ENCODE assay signal across 8 mouse cellular contexts in the genomic region with DNA sequence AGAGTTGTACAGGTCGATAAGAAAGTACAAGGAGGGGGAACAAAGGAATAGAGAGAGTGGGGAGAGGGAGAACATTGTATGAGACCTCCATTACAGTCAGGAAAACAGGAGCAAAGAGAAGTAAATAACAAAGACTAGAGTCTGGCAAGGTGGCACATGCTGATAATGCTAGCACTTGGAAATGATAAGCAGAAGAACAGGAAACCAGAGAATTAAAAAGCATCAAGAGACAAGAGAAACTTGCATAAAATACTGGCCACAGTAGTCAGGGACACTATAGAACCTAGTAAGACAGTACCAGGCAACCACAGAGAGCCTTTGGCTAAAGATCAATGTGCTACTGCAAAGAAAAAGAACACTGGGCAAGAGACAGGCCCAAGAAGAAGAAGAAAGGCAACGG. TPM values are rescaled to one million over a fixed set of nuclear protein-coding genes. Genes with fewer than 3 reads are reported as not detected.
DNase-seq lines count a peak whose midpoint lies in the region; ATAC-seq lines count a peak whose summit lies in the region.

No protein-coding gene starts in this region.

- 73% methylated on average over 2 of the region's 2 CpGs for WGBS in forebrain, embryonic 10.5 days
- WGBS in limb, embryonic 15.5 days: 78% methylated on average over 2 of the region's 2 CpGs
- 54% methylated on average over 2 of the region's 2 CpGs for WGBS in stomach, embryonic 15.5 days

- no peak for DNase-seq in forebrain, embryonic 10.5 days (ENCODE audit: extremely low spot score, low spot score)
- no peak for DNase-seq in yolk sac, embryonic 10.5 days (ENCODE audit: low spot score)
- DNase-seq in spleen, postnatal 14 days (ENCODE audit: low spot score in 2 of 2): no peak
- DNase-seq in spleen, postnatal 10 days (ENCODE audit: low spot score in 2 of 2): no peak

- H3K9me3 ChIP-seq in megakaryocyte, embryonic 14.5 days: peaks cover 50% of the 10 kb centered on the region
- H3K9me3 ChIP-seq in forebrain, embryonic 10.5 days: peaks cover 7% of the 10 kb centered on the region; the same call in 1 of the 2 replicates
- 0 out of 2 replicates have a peak, but pooled peaks cover 4% of the 10 kb centered on the region for H3K9me3 ChIP-seq in limb, embryonic 15.5 days
- H3K9me3 ChIP-seq in stomach, embryonic 15.5 days: no peaks in the 10 kb centered on the region

- peak overlapping the region; percentile 79 for H3K4me2 ChIP-seq in limb, embryonic 15.5 days
- peak overlapping the region; percentile 87 for H3K4me2 ChIP-seq in stomach, embryonic 15.5 days

- H3K27ac ChIP-seq in forebrain, embryonic 10.5 days: peak overlapping the region; percentile 94
- no peak overlapping the region for H3K27ac ChIP-seq in limb, embryonic 15.5 days
- H3K27ac ChIP-seq in stomach, embryonic 15.5 days: no peak overlapping the region

- peaks cover 52% of the 10 kb centered on the region for H3K36me3 ChIP-seq in megakaryocyte, embryonic 14.5 days (replicated peaks; ENCODE audit: low read length)
- H3K36me3 ChIP-seq in forebrain, embryonic 10.5 days (replicated peaks): no peaks in the 10 kb centered on the region
- H3K36me3 ChIP-seq in limb, embryonic 15.5 days: no peaks in the 10 kb centered on the region
- no peaks in the 10 kb centered on the region for H3K36me3 ChIP-seq in stomach, embryonic 15.5 days

- no peak for ATAC-seq in megakaryocyte, adult 5-6 weeks (ENCODE audit: poor library complexity, severe bottlenecking)
- no peak for ATAC-seq in limb, embryonic 15.5 days (ENCODE audit: insufficient number of reproducible peaks, low FRiP score, low TSS enrichment, low read depth)
- ATAC-seq in stomach, embryonic 15.5 days (ENCODE audit: insufficient read depth, low FRiP score, low read depth): 0 out of 2 replicates have a peak, but pooled peaks have one; percentile 10

- no peaks in the 10 kb centered on the region for H3K27me3 ChIP-seq in megakaryocyte, embryonic 14.5 days (replicated peaks)
- no peaks in the 10 kb centered on the region for H3K27me3 ChIP-seq in forebrain, embryonic 10.5 days (ENCODE audit: poor library complexity, severe bottlenecking)
- no peaks in the 10 kb centered on the region for H3K27me3 ChIP-seq in limb, embryonic 15.5 days
- no peaks in the 10 kb centered on the region for H3K27me3 ChIP-seq in stomach, embryonic 15.5 days (replicated peaks)

- H3K4me3 ChIP-seq in megakaryocyte, embryonic 14.5 days (replicated peaks): peak overlapping the region; percentile 99
- peak overlapping the region; percentile 65 for H3K4me3 ChIP-seq in forebrain, embryonic 10.5 days
- H3K4me3 ChIP-seq in limb, embryonic 15.5 days: peak overlapping the region; percentile 54
- peak overlapping the region; percentile 68 for H3K4me3 ChIP-seq in stomach, embryonic 15.5 days (replicated peaks)

- peaks cover 42% of the 10 kb centered on the region for H3K4me1 ChIP-seq in megakaryocyte, embryonic 14.5 days
- H3K4me1 ChIP-seq in forebrain, embryonic 10.5 days: peaks cover 15% of the 10 kb centered on the region
- no peaks in the 10 kb centered on the region for H3K4me1 ChIP-seq in limb, embryonic 15.5 days
- no peaks in the 10 kb centered on the region for H3K4me1 ChIP-seq in stomach, embryonic 15.5 days

- no peak overlapping the region for H3K9ac ChIP-seq in limb, embryonic 15.5 days
- 0 out of 2 replicates have a peak overlapping the region, but pooled peaks have one; percentile 17 for H3K9ac ChIP-seq in stomach, embryonic 15.5 days

RNA-seq across cellular contexts. Expression of a gene that starts 16.7 kb away (rescaled TPM):
- 0.12 TPM in 1 of 2 replicates, not detected in the other for polyA plus RNA-seq in megakaryocyte, embryonic 14.5 days (2012; ENCODE audit: insufficient read depth, low replicate concordance)
- total RNA-seq in megakaryocyte, adult 5-6 weeks (2015): 9.1 and 12.0 TPM in 2 replicates
- total RNA-seq in megakaryocyte, adult 5-6 weeks (2017): 4.6 and 7.0 TPM in 2 replicates
- polyA plus RNA-seq in forebrain, embryonic 10.5 days (2016; fragmentation: Nextera tagmentation; extraction: Ambion mirVana): 6.4 and 6.6 TPM in 2 replicates
- 6.9 and 9.1 TPM in 2 replicates for polyA plus RNA-seq in limb, embryonic 15.5 days (2015; fragmentation: Nextera tagmentation; extraction: Ambion mirVana)
- polyA plus RNA-seq in stomach, embryonic 15.5 days (2015; fragmentation: Nextera tagmentation; extraction: Ambion mirVana): 6.1 and 6.9 TPM in 2 replicates

RNA-seq across cellular contexts. Expression of a gene that starts 19.8 kb away (rescaled TPM):
- polyA plus RNA-seq in megakaryocyte, embryonic 14.5 days (2012; ENCODE audit: insufficient read depth, low replicate concordance): 114 and 143 TPM in 2 replicates
- total RNA-seq in megakaryocyte, adult 5-6 weeks (2015): 31.8 and 36.1 TPM in 2 replicates
- 16.6 and 34.0 TPM in 2 replicates for total RNA-seq in megakaryocyte, adult 5-6 weeks (2017)
- 1.4 and 1.9 TPM in 2 replicates for polyA plus RNA-seq in forebrain, embryonic 10.5 days (2016; fragmentation: Nextera tagmentation; extraction: Ambion mirVana)
- polyA plus RNA-seq in limb, embryonic 15.5 days (2015; fragmentation: Nextera tagmentation; extraction: Ambion mirVana): 3.3 and 3.8 TPM in 2 replicates
- polyA plus RNA-seq in stomach, embryonic 15.5 days (2015; fragmentation: Nextera tagmentation; extraction: Ambion mirVana): 4.1 TPM in 2 replicates

RNA-seq across cellular contexts. Expression of a gene that starts 26.3 kb away (rescaled TPM):
- 15.6 and 33.1 TPM in 2 replicates for polyA plus RNA-seq in megakaryocyte, embryonic 14.5 days (2012; ENCODE audit: insufficient read depth, low replicate concordance)
- total RNA-seq in megakaryocyte, adult 5-6 weeks (2015): 6.3 and 10.9 TPM in 2 replicates
- total RNA-seq in megakaryocyte, adult 5-6 weeks (2017): 14.7 and 17.1 TPM in 2 replicates
- 29.2 and 30.4 TPM in 2 replicates for polyA plus RNA-seq in forebrain, embryonic 10.5 days (2016; fragmentation: Nextera tagmentation; extraction: Ambion mirVana)
- 21.7 and 22.1 TPM in 2 replicates for polyA plus RNA-seq in limb, embryonic 15.5 days (2015; fragmentation: Nextera tagmentation; extraction: Ambion mirVana)
- polyA plus RNA-seq in stomach, embryonic 15.5 days (2015; fragmentation: Nextera tagmentation; extraction: Ambion mirVana): 22.0 and 24.8 TPM in 2 replicates

RNA-seq across cellular contexts. Expression of a gene that starts 37.6 kb away (rescaled TPM):
- 2.9 and 15.1 TPM in 2 replicates for polyA plus RNA-seq in megakaryocyte, embryonic 14.5 days (2012; ENCODE audit: insufficient read depth, low replicate concordance)
- not detected in 2 replicates for total RNA-seq in megakaryocyte, adult 5-6 weeks (2015)
- total RNA-seq in megakaryocyte, adult 5-6 weeks (2017): 0.88 TPM in 1 of 2 replicates, not detected in the other
- 42.1 and 50.3 TPM in 2 replicates for polyA plus RNA-seq in forebrain, embryonic 10.5 days (2016; fragmentation: Nextera tagmentation; extraction: Ambion mirVana)
- polyA plus RNA-seq in limb, embryonic 15.5 days (2015; fragmentation: Nextera tagmentation; extraction: Ambion mirVana): 19.9 and 21.4 TPM in 2 replicates
- polyA plus RNA-seq in stomach, embryonic 15.5 days (2015; fragmentation: Nextera tagmentation; extraction: Ambion mirVana): 10.4 and 11.1 TPM in 2 replicates

RNA-seq across cellular contexts. Expression of a gene that starts 40.7 kb away (rescaled TPM):
- polyA plus RNA-seq in megakaryocyte, embryonic 14.5 days (2012; ENCODE audit: insufficient read depth, low replicate concordance): 0.98 TPM in 1 of 2 replicates, not detected in the other
- total RNA-seq in megakaryocyte, adult 5-6 weeks (2015): 20.7 and 21.0 TPM in 2 replicates
- total RNA-seq in megakaryocyte, adult 5-6 weeks (2017): 8.9 and 10.6 TPM in 2 replicates
- polyA plus RNA-seq in forebrain, embryonic 10.5 days (2016; fragmentation: Nextera tagmentation; extraction: Ambion mirVana): 12.9 and 15.3 TPM in 2 replicates
- polyA plus RNA-seq in limb, embryonic 15.5 days (2015; fragmentation: Nextera tagmentation; extraction: Ambion mirVana): 13.5 and 14.4 TPM in 2 replicates
- 14.0 and 15.1 TPM in 2 replicates for polyA plus RNA-seq in stomach, embryonic 15.5 days (2015; fragmentation: Nextera tagmentation; extraction: Ambion mirVana)

Comparison
In these comparisons a context has a peak if more than half of its experiments do, and no peak if none do; other contexts are left out.
1. RNA of a gene that starts 19.8 kb away (polyA plus RNA-seq): 114 to 143 TPM in megakaryocyte, embryonic 14.5 days; 4.1 TPM in stomach, embryonic 15.5 days, 3.3 to 3.8 TPM in limb, embryonic 15.5 days and 1.4 to 1.9 TPM in forebrain, embryonic 10.5 days; every median in the first group is over 10 times any median in the second.
2. Peak in every context shown above with its lines, with median percentiles within 50 percentile points of each other: H3K4me3 ChIP-seq.